Mouse (Mus musculus) ovary, adult 10 weeks (tissue): ENCODE results near the gene Ncf1. TPM values are rescaled to one million over a fixed set of nuclear protein-coding genes. Genes with fewer than 3 reads are reported as not detected.

Experiments
- polyA plus RNA-seq: library from polyadenylated mRNA; stranded (reverse); fragments of 350-450 nt; fragmentation: Illumina TruSeq; extraction: RNeasy Lipid Tissue Mini Kit (QIAGEN cat#74804); gene quantifications from one replicate; pipeline ENCODE4 v1.2.3, GENCODE M21; 2014

Gene Ncf1
- 1.6 TPM for polyA plus RNA-seq

DNA sequence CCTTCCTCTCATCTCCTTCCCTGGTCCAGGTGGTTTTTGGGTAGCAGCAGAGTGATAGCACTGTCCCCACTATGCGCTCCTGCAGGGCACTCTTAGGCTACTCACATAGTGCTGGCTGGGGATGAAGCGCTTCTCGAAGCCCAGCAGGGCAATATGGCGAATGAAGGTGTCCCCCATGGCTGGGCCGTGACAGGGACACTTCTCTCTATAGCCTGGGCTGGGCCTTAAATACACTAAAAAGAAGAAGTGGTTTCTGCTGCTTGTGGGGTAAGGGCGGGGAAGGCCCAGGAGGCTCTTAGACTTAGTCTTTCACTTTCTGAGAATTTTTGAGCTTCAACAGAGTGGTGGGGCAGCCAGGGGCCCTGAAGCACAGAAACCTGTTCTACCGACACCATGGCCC lies at the start of gene Ncf1:
Gene Ncf1, minus strand, starts transcription at position 235 of the 400 bp plus-strand sequence.

DNA sequence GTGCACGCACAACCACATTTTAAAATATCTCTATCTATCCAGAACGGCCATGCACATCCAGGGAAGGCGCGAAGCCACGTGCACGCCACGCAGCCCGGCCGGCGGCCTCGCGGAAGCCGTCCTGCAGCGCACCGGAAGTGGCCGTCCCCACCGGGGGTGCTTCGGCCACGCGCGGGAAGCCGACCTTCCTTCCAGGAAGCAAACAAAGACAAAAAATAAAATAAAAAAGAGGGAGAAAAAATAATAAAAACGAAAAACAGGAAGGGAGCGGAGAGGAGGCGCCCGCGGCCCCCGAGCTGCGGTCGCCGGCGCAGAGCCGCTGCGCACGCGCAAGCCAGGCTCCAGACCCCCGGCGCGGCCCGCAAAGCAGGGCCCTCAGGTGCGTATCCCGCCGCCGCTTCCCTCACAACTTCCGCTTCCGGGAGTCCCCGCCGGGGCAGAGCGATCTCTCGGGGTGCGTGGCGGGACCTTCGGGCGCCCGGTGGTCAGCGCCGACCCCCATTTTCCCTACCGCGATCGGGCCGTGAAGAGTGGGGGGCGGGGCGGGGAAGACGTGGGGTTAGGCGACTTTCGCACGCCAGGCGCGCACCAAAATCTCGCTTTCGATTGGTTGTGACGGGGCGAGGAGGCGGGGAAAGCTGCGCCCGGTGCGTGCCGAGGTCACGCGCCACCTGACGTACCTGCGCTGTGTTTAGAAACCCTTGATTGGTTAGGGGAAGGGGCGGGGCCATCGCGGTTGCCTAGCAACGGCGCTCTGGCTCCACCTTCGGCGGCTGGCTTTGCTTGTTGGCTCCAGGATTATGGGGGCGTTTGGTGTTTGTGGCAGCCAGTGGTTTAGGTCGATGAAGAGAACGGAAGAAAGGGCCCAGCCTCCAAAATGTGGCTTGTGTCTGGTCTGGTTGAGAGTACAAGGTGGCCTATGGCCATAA lies 45.3 kb downstream of the Ncf1 start, which contains the start of gene Gtf2ird2:
Gene Gtf2ird2, plus strand, starts transcription at position 140 of the 929 bp plus-strand sequence.

DNA sequence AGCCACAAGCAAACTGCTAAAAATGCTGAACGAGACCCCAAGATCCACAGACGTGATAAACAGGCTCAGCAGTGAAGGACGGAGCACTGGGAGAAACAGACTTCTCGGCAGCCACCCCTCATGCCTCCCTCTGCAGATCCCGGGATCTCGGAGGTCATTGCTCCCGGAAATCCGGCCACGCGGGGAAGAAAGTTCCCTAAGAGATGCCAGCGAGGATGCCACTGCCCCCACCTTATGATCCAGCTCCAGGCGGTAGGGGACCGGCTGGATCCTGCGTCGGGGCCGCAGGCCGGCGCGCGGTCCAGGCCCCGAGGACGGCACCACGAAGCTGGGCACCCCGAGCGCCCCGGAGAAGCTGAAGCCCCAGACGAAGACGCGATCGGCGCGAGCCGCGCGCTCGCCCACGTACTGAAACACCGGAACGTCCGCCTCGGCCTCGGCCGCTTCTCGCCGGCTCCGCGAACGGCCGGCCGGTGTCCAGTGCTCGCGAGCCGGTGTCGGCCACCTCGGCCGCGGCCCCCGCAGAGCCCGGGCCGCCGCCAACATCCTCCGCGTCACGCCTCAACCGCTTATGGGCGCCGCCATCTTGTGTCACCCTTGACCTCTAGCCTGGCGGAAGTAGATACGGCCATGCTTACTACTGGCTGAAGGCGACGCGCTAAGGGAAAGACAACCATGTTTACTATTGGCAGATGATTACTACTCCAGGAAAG lies 53.1 kb downstream of the Ncf1 start, which contains the start of gene Rcc1l:
Gene Rcc1l, minus strand, starts transcription at position 606 of the 713 bp plus-strand sequence.

Other genes starting within 250 kb of the Ncf1 start
- 4.5 TPM for gene Castor2, start 129.9 kb downstream of the Ncf1 start, polyA plus RNA-seq
- 1.5 TPM for gene Rcc1l, start 52.9 kb downstream of the Ncf1 start, polyA plus RNA-seq
- 4.6 TPM for gene Gtf2ird2, start 45.6 kb downstream of the Ncf1 start, polyA plus RNA-seq
- gene Gtf2i, start 85.1 kb upstream of the Ncf1 start, polyA plus RNA-seq: 150 TPM
- gene Gtf2ird1, start 227.1 kb upstream of the Ncf1 start, polyA plus RNA-seq: 8.1 TPM